Mouse (Mus musculus) brain, embryonic 14.5 days (tissue): ENCODE data around the gene Xpc.

Experiments used
- CTCF ChIP-seq: fragments of 200-500 bp; IDR thresholded peaks from 2 replicates; pipeline ENCODE4 v1.5.1; 2012; ENCODE audit warnings: inconsistent platforms, mild to moderate bottlenecking, moderate library complexity, borderline replicate concordance; ENCODE audit not compliant: insufficient read depth, insufficient read length; ENCODE audit errors: extremely low read depth
- POLR2A ChIP-seq: fragments of 200-500 bp; IDR thresholded peaks from 2 replicates; pipeline ENCODE4 v1.6.1; 2012; ENCODE audit warnings: mild to moderate bottlenecking, inconsistent platforms, borderline replicate concordance; ENCODE audit not compliant: poor library complexity, insufficient read depth, insufficient read length, severe bottlenecking; ENCODE audit errors: extremely low read depth

DNA sequence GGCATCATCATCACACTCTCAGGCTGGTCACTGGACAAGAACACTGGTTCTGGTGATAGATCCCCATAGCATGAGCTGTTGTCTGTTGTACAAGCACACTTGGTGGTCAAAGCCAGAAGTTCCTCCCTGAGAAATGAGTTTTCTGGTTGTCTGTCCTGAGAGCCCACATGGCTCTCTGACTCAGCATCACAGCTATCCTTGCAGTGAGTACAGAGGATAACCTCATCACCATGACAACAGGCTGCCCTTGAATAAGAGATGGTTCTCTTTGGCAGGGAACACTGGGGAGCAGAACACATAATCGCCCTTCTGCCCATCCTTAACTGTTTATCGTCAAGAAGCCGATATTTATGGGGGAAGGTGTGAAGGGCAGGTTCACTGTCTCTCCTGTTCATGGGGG lies 70.4 kb downstream of the Xpc start:
- TF ChIP-seq CTCF = no peak
- TF ChIP-seq POLR2A = no peak
